Mouse (Mus musculus): Measurements from ENCODE around the gene Pla2g3.
A peak's percentile ranks its signal among the peaks of the same experiment; 100 is the strongest.

GRCm38 (mm10) chr11:3474480-3475115 is 13.5 kb upstream of the Pla2g3 start:
- peak; percentile 86 for TF ChIP-seq CTCF (conservative IDR thresholded peaks at IDR 0.05; ENCODE audit: insufficient read depth, insufficient read length, low read depth, low read length)
- TF ChIP-seq POLR2A (IDR thresholded peaks at IDR 0.05; ENCODE audit: low read depth, low read length): no peak

All from kidney, adult 2 months (tissue).